In genomic region chr17:79730988-79731387, GRCm38 (mm10) we compare ENCODE assay signal across 24 mouse cellular contexts. TPM values are rescaled to one million over a fixed set of nuclear protein-coding genes. Genes with fewer than 3 reads are reported as not detected.
DNase-seq lines count a peak whose midpoint lies in the region; ATAC-seq lines count a peak whose summit lies in the region.
"Had no signal": no experiment of that assay in that cellular context is flagged by ENCODE, and none has a peak within 500 bp of the region (broad histone marks: within the 10 kb centered on the region; RNA-seq: fewer than 3 reads in every experiment).

No protein-coding gene starts in this region.

- peaks cover 41% of the 10 kb centered on the region for H3K4me1 ChIP-seq in heart, embryonic 13.5 days
- H3K4me1 ChIP-seq in embryonic facial prominence, embryonic 10.5 days, result peaks cover 50% of the 10 kb centered on the region
- peaks cover 71% of the 10 kb centered on the region for H3K4me1 ChIP-seq in limb, embryonic 10.5 days

- H3K9ac ChIP-seq in heart, embryonic 13.5 days, result peak overlapping the region; percentile 58; the same call in 1 of the 2 replicates
- H3K9ac ChIP-seq: stomach, embryonic 15.5 days had no signal

- no peaks in the 10 kb centered on the region for H3K9me3 ChIP-seq in heart, embryonic 13.5 days
- H3K9me3 ChIP-seq in embryonic facial prominence, embryonic 10.5 days, result no peaks in the 10 kb centered on the region
- H3K9me3 ChIP-seq in limb, embryonic 10.5 days (replicated peaks), result no peaks in the 10 kb centered on the region
- H3K9me3 ChIP-seq: stomach, embryonic 15.5 days had no signal

- no peak overlapping the region for H3K27ac ChIP-seq in heart, embryonic 13.5 days (replicated peaks)
- H3K27ac ChIP-seq in embryonic facial prominence, embryonic 10.5 days (replicated peaks), result no peak overlapping the region; the same call in 1 of the 2 replicates
- 0 out of 2 replicates have a peak overlapping the region, but pooled peaks have one; percentile 42 for H3K27ac ChIP-seq in limb, embryonic 10.5 days
- H3K27ac ChIP-seq: stomach, embryonic 15.5 days had no signal

- no peak for DNase-seq in heart, postnatal 4 days
- DNase-seq in kidney, postnatal 10 days, result peak; percentile 50
- DNase-seq in kidney, adult 9 months, result no peak
- no peak for DNase-seq in embryonic facial prominence, embryonic 10.5 days (ENCODE audit: low spot score)
- no peak for DNase-seq in limb, embryonic 10.5 days (ENCODE audit: low spot score)
- no peak for DNase-seq in layer of hippocampus, postnatal 36 days
- DNase-seq in MN1 (ENCODE audit: low spot score), result no peak
- DNase-seq: adrenal gland, postnatal 14 days; cerebellum, adult 11 months; cerebellum, postnatal 10 days; gastrocnemius, postnatal 25 days; liver; lung, postnatal 14 days; midbrain, embryonic 14.5 days; thymus, adult 18-20 months; thymus, postnatal 4 days had no signal

- no peak for ATAC-seq in heart, embryonic 13.5 days (ENCODE audit: extremely low read depth, insufficient number of reproducible peaks, low FRiP score, low TSS enrichment)
- ATAC-seq: activated CD4-positive, CD25-positive, alpha-beta regulatory T cell, adult 4 months; forebrain, embryonic 14.5 days; hindbrain, embryonic 16.5 days; intestine, postnatal 0 days had no signal

- 0 out of 2 replicates have a peak, but pooled peaks cover 5% of the 10 kb centered on the region for H3K27me3 ChIP-seq in heart, embryonic 13.5 days (replicated peaks)
- H3K27me3 ChIP-seq in embryonic facial prominence, embryonic 10.5 days (replicated peaks; ENCODE audit: low read depth, poor library complexity, severe bottlenecking), result peaks cover 30% of the 10 kb centered on the region
- H3K27me3 ChIP-seq in limb, embryonic 10.5 days (ENCODE audit: low read depth, poor library complexity, severe bottlenecking), result peaks cover 11% of the 10 kb centered on the region; the same call in 1 of the 2 replicates
- H3K27me3 ChIP-seq: stomach, embryonic 15.5 days had no signal

- WGBS in heart, embryonic 13.5 days, result 20% methylated on average over 8 of the region's 8 CpGs
- 46% methylated on average over 8 of the region's 8 CpGs for WGBS in embryonic facial prominence, embryonic 10.5 days
- WGBS in limb, embryonic 10.5 days, result 14% methylated on average over 8 of the region's 8 CpGs

- no peaks in the 10 kb centered on the region for H3K36me3 ChIP-seq in heart, embryonic 13.5 days
- no peaks in the 10 kb centered on the region for H3K36me3 ChIP-seq in embryonic facial prominence, embryonic 10.5 days (replicated peaks)
- no peaks in the 10 kb centered on the region for H3K36me3 ChIP-seq in limb, embryonic 10.5 days
- H3K36me3 ChIP-seq: stomach, embryonic 15.5 days had no signal

- peak overlapping the region; percentile 44 for H3K4me2 ChIP-seq in heart, embryonic 13.5 days
- H3K4me2 ChIP-seq: stomach, embryonic 15.5 days had no signal

- no peak overlapping the region for H3K4me3 ChIP-seq in heart, embryonic 13.5 days
- H3K4me3 ChIP-seq in embryonic facial prominence, embryonic 10.5 days, result peak overlapping the region; percentile 13; the same call in 1 of the 2 replicates
- peak overlapping the region; percentile 25 for H3K4me3 ChIP-seq in limb, embryonic 10.5 days
- H3K4me3 ChIP-seq: myocyte; stomach, embryonic 15.5 days had no signal

RNA-seq across cellular contexts. Expression of gene Cyp1b1, which starts 16.1 kb away (rescaled TPM):
- 1.2 and 1.6 TPM in 2 replicates for polyA plus RNA-seq in heart, embryonic 13.5 days (2015; fragmentation: Nextera tagmentation; extraction: Ambion mirVana)
- total RNA-seq in heart, postnatal 4 days (2021), result 1 to 10 TPM; 4.4 to 4.7 TPM
- 4.0 and 6.1 TPM in 2 replicates for polyA plus RNA-seq in embryonic facial prominence, embryonic 10.5 days (2016; fragmentation: Nextera tagmentation; extraction: Ambion mirVana)
- polyA plus RNA-seq in limb, embryonic 10.5 days (2016; fragmentation: Nextera tagmentation; extraction: Ambion mirVana), result 5.0 and 7.5 TPM in 2 replicates
- 1 to 10 TPM; 2.5 to 3.8 TPM for total RNA-seq in layer of hippocampus, postnatal 36 days (2021)
- total RNA-seq: hematopoietic stem cell, adult 5-6 weeks had no signal
- polyA plus RNA-seq: activated CD4-positive, CD25-positive, alpha-beta regulatory T cell, adult 4 months had no signal
